Mouse (Mus musculus): ENCODE results near the gene Btnl1.

DNA sequence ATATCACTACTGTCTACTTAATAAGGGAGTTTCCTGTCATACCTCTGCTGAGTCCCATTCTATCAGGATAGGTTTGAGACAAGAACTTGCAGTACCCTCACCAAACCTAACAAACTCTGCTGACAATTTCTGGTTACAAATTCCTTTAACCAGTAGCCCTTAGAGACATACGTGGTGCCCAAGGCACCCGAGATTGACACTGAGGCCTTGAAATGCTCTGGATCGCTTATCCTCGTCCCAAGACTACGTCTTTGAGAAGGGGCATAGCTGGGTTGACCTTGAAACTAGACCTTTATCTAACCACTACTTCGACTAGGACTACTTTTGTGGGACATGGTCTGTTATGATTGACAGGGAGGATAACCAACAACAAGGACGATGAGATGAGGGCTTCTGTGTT, 31.4 kb upstream of the Btnl1 start:
- no peak for TF ChIP-seq CTCF (IDR thresholded peaks at IDR 0.05; ENCODE audit: control insufficient read depth, insufficient read depth, low read length)
- no peak for TF ChIP-seq POLR2A (IDR thresholded peaks at IDR 0.05; ENCODE audit: borderline replicate concordance, control insufficient read depth, low read depth, low read length)
